Mouse (Mus musculus): ENCODE data around the gene Bank1.

DNA sequence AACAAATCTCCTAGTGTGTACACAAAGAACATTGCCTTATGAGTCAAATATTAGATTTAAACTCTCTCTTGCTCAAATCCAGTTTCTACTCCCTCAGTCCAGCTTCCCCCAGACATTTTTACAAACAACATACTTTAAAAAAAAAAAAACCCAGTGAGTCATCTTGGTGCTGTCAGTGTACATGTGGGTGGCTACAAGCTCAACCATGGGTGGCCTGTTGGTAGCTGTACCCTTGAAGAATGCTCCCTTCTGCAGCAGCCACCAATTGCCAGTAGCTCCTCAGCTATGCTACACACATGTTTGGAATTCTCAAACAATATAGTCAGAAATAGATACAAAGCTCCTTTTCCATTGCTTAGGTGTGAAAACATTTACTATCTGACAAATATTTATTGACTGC lies 154.2 kb downstream of the Bank1 start:
- no peak for TF ChIP-seq CTCF (IDR thresholded peaks at IDR 0.05; ENCODE audit: low read depth, low read length)
- no peak for TF ChIP-seq POLR2A (IDR thresholded peaks at IDR 0.05; ENCODE audit: borderline replicate concordance, low read depth, low read length)
